Mouse (Mus musculus): Measurements from ENCODE around the gene Cdk11b.

Cdk11b gene

GRCm38 (mm10) chr4:155624338-155625291 is at the start of gene Cdk11b:
Gene Cdk11b, plus strand, starts transcription at chr4:155624854.
- peak; percentile 94 for DNase-seq

- DNase-seq = no peak
Observed at GRCm38 (mm10) chr4:155574931-155575330, 49.7 kb upstream of the Cdk11b start.

- DNase-seq = no peak
Observed at GRCm38 (mm10) chr4:155575521-155575920, 49.1 kb upstream of the Cdk11b start.

- peak; percentile 50 for DNase-seq
Observed at GRCm38 (mm10) chr4:155577132-155577531, 47.5 kb upstream of the Cdk11b start.

- DNase-seq = no peak
Observed at GRCm38 (mm10) chr4:155577741-155578140, 46.9 kb upstream of the Cdk11b start.

GRCm38 (mm10) chr4:155578336-155579125 is 46.1 kb upstream of the Cdk11b start:
- peak; percentile 67 for DNase-seq

GRCm38 (mm10) chr4:155580420-155580819 is 44.2 kb upstream of the Cdk11b start:
- DNase-seq = peak; percentile 54

GRCm38 (mm10) chr4:155582279-155582905 is 42.3 kb upstream of the Cdk11b start:
- DNase-seq = no peak

- DNase-seq = no peak
Observed at GRCm38 (mm10) chr4:155589356-155589755, 35.3 kb upstream of the Cdk11b start.

- no peak for DNase-seq
Observed at GRCm38 (mm10) chr4:155591012-155591719, 33.5 kb upstream of the Cdk11b start.

- DNase-seq = no peak
Observed at GRCm38 (mm10) chr4:155593780-155594179, 30.9 kb upstream of the Cdk11b start.

- DNase-seq = no peak
Observed at GRCm38 (mm10) chr4:155595777-155596176, 28.9 kb upstream of the Cdk11b start.

- no peak for DNase-seq
Observed at GRCm38 (mm10) chr4:155596606-155597005, 28.0 kb upstream of the Cdk11b start.

- DNase-seq = no peak
Observed at GRCm38 (mm10) chr4:155598536-155598935, 26.1 kb upstream of the Cdk11b start.

GRCm38 (mm10) chr4:155599901-155600825 is 24.5 kb upstream of the Cdk11b start:
- no peak for DNase-seq

- peak; percentile 99 for DNase-seq
Observed at GRCm38 (mm10) chr4:155601091-155601996, 23.3 kb upstream of the Cdk11b start, which contains the start of gene Slc35e2. Gene Slc35e2, plus strand, starts transcription at chr4:155601416.

GRCm38 (mm10) chr4:155601997-155602456 is 22.6 kb upstream of the Cdk11b start:
- no peak for DNase-seq

- no peak for DNase-seq
Observed at GRCm38 (mm10) chr4:155602753-155603152, 21.9 kb upstream of the Cdk11b start.

GRCm38 (mm10) chr4:155603801-155604200 is 20.9 kb upstream of the Cdk11b start:
- DNase-seq = no peak

GRCm38 (mm10) chr4:155605132-155605531 is 19.5 kb upstream of the Cdk11b start:
- no peak for DNase-seq
